Mouse (Mus musculus) cerebellum, adult 8-10 months (tissue): ENCODE measurements around the gene Plg.

Source experiments
- DNase-seq: peaks from one replicate; pipeline ENCODE4 v3.0.0; 2022

The Plg gene

GRCm38 (mm10) chr17:12388239-12388638 is 9.8 kb downstream of the Plg start:
- no peak for DNase-seq

GRCm38 (mm10) chr17:12396163-12396677 is 17.8 kb downstream of the Plg start:
- DNase-seq = no peak

- no peak for DNase-seq
Observed at GRCm38 (mm10) chr17:12403420-12403819, 25.0 kb downstream of the Plg start.

GRCm38 (mm10) chr17:12409346-12409944 is 31.0 kb downstream of the Plg start:
- DNase-seq = no peak

- no peak for DNase-seq
Observed at GRCm38 (mm10) chr17:12412181-12412890, 33.9 kb downstream of the Plg start.

- no peak for DNase-seq
Observed at GRCm38 (mm10) chr17:12412891-12413237, 34.5 kb downstream of the Plg start.

GRCm38 (mm10) chr17:12415031-12415735 is 36.8 kb downstream of the Plg start:
- DNase-seq = no peak

- no peak for DNase-seq
Observed at GRCm38 (mm10) chr17:12415741-12416140, 37.3 kb downstream of the Plg start.

- peak; percentile 71 for DNase-seq
Observed at GRCm38 (mm10) chr17:12416250-12416895, 38.0 kb downstream of the Plg start.

GRCm38 (mm10) chr17:12419491-12420079 is 41.2 kb downstream of the Plg start:
- no peak for DNase-seq

- no peak for DNase-seq
Observed at GRCm38 (mm10) chr17:12420886-12421574, 42.6 kb downstream of the Plg start.

GRCm38 (mm10) chr17:12422143-12422542 is 43.7 kb downstream of the Plg start:
- no peak for DNase-seq

GRCm38 (mm10) chr17:12427156-12427555 is 48.7 kb downstream of the Plg start:
- no peak for DNase-seq

GRCm38 (mm10) chr17:12428369-12428768 is 50.0 kb downstream of the Plg start:
- no peak for DNase-seq

- no peak for DNase-seq
Observed at GRCm38 (mm10) chr17:12431707-12432106, 53.3 kb downstream of the Plg start.

GRCm38 (mm10) chr17:12437771-12438170 is 59.4 kb downstream of the Plg start:
- no peak for DNase-seq

GRCm38 (mm10) chr17:12444561-12444960 is 66.2 kb downstream of the Plg start:
- no peak for DNase-seq

GRCm38 (mm10) chr17:12451234-12451633 is 72.8 kb downstream of the Plg start:
- DNase-seq = no peak

- DNase-seq = no peak
Observed at GRCm38 (mm10) chr17:12452862-12453531, 74.6 kb downstream of the Plg start.

- DNase-seq = no peak
Observed at GRCm38 (mm10) chr17:12453691-12454090, 75.3 kb downstream of the Plg start.

- DNase-seq = no peak
Observed at GRCm38 (mm10) chr17:12455143-12455790, 76.9 kb downstream of the Plg start.
